Mouse (Mus musculus) yolk sac, embryonic 10.5 days (tissue): ENCODE measurements around the gene Adam22.
"Not testable (repeated sequence)": the region's sequence is repeated elsewhere in the genome, so short reads cannot be mapped to it uniquely, and the experiment has no call there.

Experiments used
- DNase-seq: peaks from one replicate; pipeline ENCODE4 v3.0.0-alpha.2; 2017; ENCODE audit warnings: low spot score

The Adam22 gene

GRCm38 (mm10) chr5:8056141-8057017 lies 311.6 kb downstream of the Adam22 start:
- peak; percentile 83 for DNase-seq

GRCm38 (mm10) chr5:8055721-8056129 lies 312.2 kb downstream of the Adam22 start:
- DNase-seq, result no peak

GRCm38 (mm10) chr5:8053827-8054226 lies 314.1 kb downstream of the Adam22 start:
- no peak for DNase-seq

GRCm38 (mm10) chr5:8045855-8046254 lies 322.1 kb downstream of the Adam22 start, which contains the start of gene Sri:
Gene Sri (plus strand): TSS chr5:8046078.
- DNase-seq, result peak; percentile 71

GRCm38 (mm10) chr5:8034596-8034995 lies 333.4 kb downstream of the Adam22 start:
- not testable (repeated sequence) for DNase-seq
